Mouse (Mus musculus) limb, embryonic 11.5 days (tissue): ENCODE measurements at regions not wholly inside any gene's neighbourhood (a gene's known extent, or its start where the extent isn't known, plus 50 kb on each side); places are given as distances from the start of the nearest gene placed in this dataset.

ENCODE experiments used
- ATAC-seq: fragments of 200-750 bp; cut with Nextera tagmentation; 2 replicates; pipeline ENCODE4 v1.8.0; 2017; ENCODE audit warnings: low read depth; ENCODE audit not compliant: insufficient number of reproducible peaks, low FRiP score, low TSS enrichment
- DNase-seq: peaks from one replicate; pipeline ENCODE4 v3.0.0-alpha.2; 2015; ENCODE audit warnings: low spot score
- H3K27ac ChIP-seq: fragments of 300-500 bp; sonication (generic); replicated peaks from 2 replicates; pipeline ENCODE4 v1.5.1; 2014; ENCODE audit warnings: low read depth, mild to moderate bottlenecking, low read length
- H3K27me3 ChIP-seq: fragments of 300-500 bp; sonication (generic); 2 replicates; pipeline ENCODE4 v1.6.1; 2014; ENCODE audit warnings: mild to moderate bottlenecking, low read length, mixed read lengths; ENCODE audit not compliant: control insufficient read depth, insufficient read depth
- H3K36me3 ChIP-seq: fragments of 300-500 bp; sonication (generic); 2 replicates; pipeline ENCODE4 v1.6.1; 2014; ENCODE audit warnings: mild to moderate bottlenecking, low read length, moderate library complexity, mixed read lengths; ENCODE audit not compliant: control insufficient read depth, insufficient read depth
- H3K4me1 ChIP-seq: fragments of 300-500 bp; sonication (generic); 2 replicates; pipeline ENCODE4 v1.6.1; 2014; ENCODE audit warnings: low read length, mixed read lengths; ENCODE audit not compliant: control insufficient read depth, insufficient read depth
- H3K4me2 ChIP-seq: fragments of 300-500 bp; sonication (generic); 2 replicates; pipeline ENCODE4 v1.6.1; 2014; ENCODE audit warnings: low read depth, mild to moderate bottlenecking, moderate library complexity; ENCODE audit not compliant: severe bottlenecking
- H3K4me3 ChIP-seq: fragments of 300-500 bp; sonication (generic); 2 replicates; pipeline ENCODE4 v1.5.1; 2014; ENCODE audit warnings: low read depth, low read length
- H3K9ac ChIP-seq: fragments of 300-500 bp; sonication (generic); 2 replicates; pipeline ENCODE4 v1.6.1; 2014; ENCODE audit warnings: mild to moderate bottlenecking, low read length
- H3K9me3 ChIP-seq: fragments of 300-500 bp; sonication (generic); 2 replicates; pipeline ENCODE4 v1.6.1; 2016; ENCODE audit warnings: low read length; ENCODE audit not compliant: control insufficient read depth
- WGBS: fragments of 180-500 bp; shearing (Covaris S2); extraction: QIAGEN DNeasy Blood & Tissue Kit; methylation state at CpG from one replicate; pipeline ENCODE4 v1.1.7; 2014; 5-methylcytosine and 5-hydroxymethylcytosine counted together

DNA sequence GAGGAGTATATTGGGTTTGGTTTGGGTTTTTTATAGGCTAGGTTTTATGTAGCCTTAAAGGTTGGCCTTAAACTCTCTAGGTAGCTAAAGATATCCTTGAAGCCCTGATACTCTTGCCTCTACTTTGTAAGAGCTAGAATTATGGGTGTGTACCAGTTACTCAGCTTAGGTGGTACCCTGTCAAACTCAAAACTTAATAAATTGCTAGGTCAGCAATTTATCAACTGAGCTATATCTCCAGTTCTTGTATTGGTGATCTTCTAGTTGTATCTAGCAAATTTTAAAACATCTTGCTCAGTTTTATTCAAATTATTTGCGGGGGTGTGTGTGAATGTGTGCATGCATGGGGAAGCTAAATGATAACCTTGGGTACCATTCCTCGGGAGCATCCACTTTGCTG is 225.4 kb upstream of the Rnf32 start:
- Histone ChIP-seq H3K4me1 (no peaks in the 10 kb centered on the region), H3K27me3 (no peaks in the 10 kb centered on the region), H3K27ac (no peak overlapping the region), H3K4me3 (no peak overlapping the region), H3K4me2 (no peak overlapping the region), H3K9ac (no peak overlapping the region), H3K36me3 (no peaks in the 10 kb centered on the region), H3K9me3 (no peaks in the 10 kb centered on the region)
- ATAC-seq = no peak
- no peak for DNase-seq
- WGBS = 76% methylated on average over 2 of the region's 2 CpGs

- Histone ChIP-seq H3K27me3 (no peaks in the 10 kb centered on the region), H3K36me3 (no peaks in the 10 kb centered on the region), H3K9me3 (no peaks in the 10 kb centered on the region), H3K4me1 (no peaks in the 10 kb centered on the region), H3K4me3 (no peak overlapping the region), H3K4me2 (no peak overlapping the region), H3K27ac (no peak overlapping the region), H3K9ac (no peak overlapping the region)
- peak; percentile 71 for DNase-seq
- ATAC-seq = no peak
Observed at GRCm38 (mm10) chr5:28955036-28955435, 240.8 kb upstream of the Rnf32 start.

GRCm38 (mm10) chr5:28947465-28947864 is 248.3 kb upstream of the Rnf32 start:
- H3K4me1 ChIP-seq = no peaks in the 10 kb centered on the region
- H3K9me3 ChIP-seq = no peaks in the 10 kb centered on the region
- DNase-seq = no peak
- H3K4me3 ChIP-seq = no peak overlapping the region
- no peaks in the 10 kb centered on the region for H3K27me3 ChIP-seq
- no peak for ATAC-seq
- no peak overlapping the region for H3K9ac ChIP-seq
- WGBS = 76% methylated on average over 4 of the region's 4 CpGs
- H3K36me3 ChIP-seq = no peaks in the 10 kb centered on the region
- no peak overlapping the region for H3K27ac ChIP-seq
- H3K4me2 ChIP-seq = no peak overlapping the region

- Histone ChIP-seq H3K4me1 (no peaks in the 10 kb centered on the region), H3K36me3 (no peaks in the 10 kb centered on the region), H3K9me3 (no peaks in the 10 kb centered on the region), H3K4me3 (no peak overlapping the region), H3K27me3 (no peaks in the 10 kb centered on the region), H3K27ac (no peak overlapping the region), H3K4me2 (no peak overlapping the region), H3K9ac (no peak overlapping the region)
- WGBS = 36% methylated on average over 13 of the region's 13 CpGs
- no peak for DNase-seq
- ATAC-seq = no peak
Observed at GRCm38 (mm10) chr5:28943571-28944316, 252.0 kb upstream of the Rnf32 start.

GRCm38 (mm10) chr5:28940972-28941371 is 254.8 kb upstream of the Rnf32 start:
- no peak overlapping the region for H3K27ac ChIP-seq
- H3K27me3 ChIP-seq = no peaks in the 10 kb centered on the region
- H3K9ac ChIP-seq = no peak overlapping the region
- no peaks in the 10 kb centered on the region for H3K36me3 ChIP-seq
- no peak for DNase-seq
- 85% methylated on average over 5 of the region's 5 CpGs for WGBS
- H3K4me1 ChIP-seq = no peaks in the 10 kb centered on the region
- H3K4me3 ChIP-seq = no peak overlapping the region
- ATAC-seq = no peak
- H3K4me2 ChIP-seq = no peak overlapping the region
- H3K9me3 ChIP-seq = no peaks in the 10 kb centered on the region

GRCm38 (mm10) chr5:28919296-28920063 is 276.3 kb upstream of the Rnf32 start:
- WGBS = 93% methylated on average over 4 of the region's 4 CpGs
- Histone ChIP-seq H3K4me3 (no peak overlapping the region), H3K9me3 (no peaks in the 10 kb centered on the region), H3K36me3 (no peaks in the 10 kb centered on the region), H3K4me2 (no peak overlapping the region), H3K4me1 (no peaks in the 10 kb centered on the region), H3K9ac (no peak overlapping the region), H3K27me3 (no peaks in the 10 kb centered on the region), H3K27ac (no peak overlapping the region)
- DNase-seq (no peak), ATAC-seq (no peak)

GRCm38 (mm10) chr5:28904500-28904899 is 291.3 kb upstream of the Rnf32 start:
- no peaks in the 10 kb centered on the region for H3K36me3 ChIP-seq
- no peak overlapping the region for H3K4me2 ChIP-seq
- no peak overlapping the region for H3K9ac ChIP-seq
- ATAC-seq (no peak), DNase-seq (no peak)
- H3K27me3 ChIP-seq = no peaks in the 10 kb centered on the region
- H3K9me3 ChIP-seq = no peaks in the 10 kb centered on the region
- no peak overlapping the region for H3K4me3 ChIP-seq
- H3K4me1 ChIP-seq = no peaks in the 10 kb centered on the region
- 52% methylated on average over 4 of the region's 4 CpGs for WGBS
- no peak overlapping the region for H3K27ac ChIP-seq

DNA sequence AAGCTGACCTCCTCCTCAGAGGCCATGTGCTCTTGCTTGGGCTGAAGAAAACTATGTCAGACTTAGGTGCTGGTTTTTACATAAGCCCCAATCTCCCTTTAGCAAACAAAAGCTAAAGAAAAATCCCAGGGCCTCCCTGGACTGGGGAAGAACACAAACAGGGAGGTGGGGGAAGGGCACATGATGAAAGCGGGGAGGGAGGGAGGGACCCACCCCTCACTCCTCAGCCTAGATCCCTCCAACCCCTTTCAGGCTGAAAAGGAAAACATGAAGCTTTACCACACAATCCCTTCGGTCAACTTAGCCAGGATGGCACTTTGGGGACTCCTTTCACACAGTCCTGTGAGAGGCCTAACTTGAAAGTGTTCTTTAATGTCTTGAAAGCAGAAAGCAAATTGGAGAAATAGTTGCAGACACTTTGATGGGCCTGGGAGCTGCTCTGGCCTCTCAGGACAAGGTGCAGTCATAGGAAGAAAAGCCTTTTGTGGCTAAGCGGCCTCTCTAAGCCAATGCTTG is 291.9 kb upstream of the Rnf32 start:
- H3K9ac ChIP-seq = no peak overlapping the region
- no peak overlapping the region for H3K4me3 ChIP-seq
- no peaks in the 10 kb centered on the region for H3K36me3 ChIP-seq
- H3K4me1 ChIP-seq = no peaks in the 10 kb centered on the region
- no peak overlapping the region for H3K4me2 ChIP-seq
- H3K27me3 ChIP-seq = no peaks in the 10 kb centered on the region
- 13% methylated on average over 3 of the region's 3 CpGs for WGBS
- DNase-seq = no peak
- H3K9me3 ChIP-seq = no peaks in the 10 kb centered on the region
- no peak overlapping the region for H3K27ac ChIP-seq
- no peak for ATAC-seq
